Mouse (Mus musculus) activated CD4-positive, CD25-positive, alpha-beta regulatory T cell, adult 4 months (primary cell): Measurements from ENCODE around the gene Mab21l1. TPM values are rescaled to one million over a fixed set of nuclear protein-coding genes. Genes with fewer than 3 reads are reported as not detected.
A peak's percentile ranks its signal among the peaks of the same experiment; 100 is the strongest.

Experiments
- ATAC-seq: one replicate; pipeline ENCODE4 v1.8.0; 2017
- polyA plus RNA-seq, 2 experiments: library from polyadenylated mRNA; unstranded; fragments of 100-300 nt; shearing (Covaris generic); gene quantifications; one replicate each; pipeline ENCODE4 v1.2.1; 2017

Gene Mab21l1
- under 1 TPM in 1 of 2 experiments, not detected in 1; 0.26 TPM for polyA plus RNA-seq

GRCm38 (mm10) chr3:55782056-55782687, at the start of gene Mab21l1:
Mab21l1 (plus strand) TSS chr3:55782510.
- no peak for ATAC-seq

- no peak for ATAC-seq
These were observed 48.6 kb upstream of the Mab21l1 start for GRCm38 (mm10) chr3:55733665-55734064.

GRCm38 (mm10) chr3:55741428-55741827, 40.9 kb upstream of the Mab21l1 start:
- ATAC-seq, result no peak

- ATAC-seq, result no peak
These were observed 40.1 kb upstream of the Mab21l1 start for GRCm38 (mm10) chr3:55742218-55742617.

GRCm38 (mm10) chr3:55742654-55743053, 39.7 kb upstream of the Mab21l1 start:
- ATAC-seq, result no peak

- ATAC-seq, result peak; percentile 95
These were observed 38.4 kb upstream of the Mab21l1 start for GRCm38 (mm10) chr3:55743885-55744284.

GRCm38 (mm10) chr3:55750445-55751065, 31.8 kb upstream of the Mab21l1 start:
- no peak for ATAC-seq

GRCm38 (mm10) chr3:55751363-55751762, 30.9 kb upstream of the Mab21l1 start:
- no peak for ATAC-seq

- no peak for ATAC-seq
These were observed 29.8 kb upstream of the Mab21l1 start for GRCm38 (mm10) chr3:55752558-55752957.

GRCm38 (mm10) chr3:55753872-55754271, 28.4 kb upstream of the Mab21l1 start:
- no peak for ATAC-seq

- ATAC-seq, result no peak
These were observed 27.2 kb upstream of the Mab21l1 start for GRCm38 (mm10) chr3:55754981-55755608.

GRCm38 (mm10) chr3:55755805-55756601, 26.3 kb upstream of the Mab21l1 start:
- no peak for ATAC-seq

GRCm38 (mm10) chr3:55756602-55757190, 25.6 kb upstream of the Mab21l1 start:
- ATAC-seq, result no peak

- no peak for ATAC-seq
These were observed 24.0 kb upstream of the Mab21l1 start for GRCm38 (mm10) chr3:55758297-55758696.

- no peak for ATAC-seq
These were observed 18.7 kb upstream of the Mab21l1 start for GRCm38 (mm10) chr3:55763591-55763990.

- ATAC-seq, result no peak
These were observed 13.7 kb upstream of the Mab21l1 start for GRCm38 (mm10) chr3:55768654-55769053.

GRCm38 (mm10) chr3:55769308-55769707, 13.0 kb upstream of the Mab21l1 start:
- ATAC-seq, result no peak

- no peak for ATAC-seq
These were observed 8.1 kb upstream of the Mab21l1 start for GRCm38 (mm10) chr3:55774203-55774602.

- ATAC-seq, result no peak
These were observed 7.1 kb upstream of the Mab21l1 start for GRCm38 (mm10) chr3:55775245-55775644.

GRCm38 (mm10) chr3:55775753-55776152, 6.6 kb upstream of the Mab21l1 start:
- no peak for ATAC-seq

GRCm38 (mm10) chr3:55777501-55777900, 4.8 kb upstream of the Mab21l1 start:
- no peak for ATAC-seq
